Mouse (Mus musculus) C2C12 (cell line): ENCODE data around the gene Olfr1375.

Experiments used
- CEBPB ChIP-seq: IDR thresholded peaks from one replicate; pipeline ENCODE4 v1.6.1; 2011; ENCODE audit warnings: low read depth, mild to moderate bottlenecking, control low read depth, moderate library complexity
- CTCF ChIP-seq: IDR thresholded peaks from one replicate; pipeline ENCODE4 v1.5.1; 2011; ENCODE audit not compliant: control insufficient read depth, insufficient read depth, insufficient read length
- FOSL1 ChIP-seq: IDR thresholded peaks from one replicate; pipeline ENCODE4 v1.8.0; 2011; ENCODE audit warnings: mild to moderate bottlenecking, low read length; ENCODE audit not compliant: poor library complexity, insufficient read depth, severe bottlenecking
- MYOG ChIP-seq: IDR thresholded peaks from one replicate; pipeline ENCODE4 v1.6.1; 2011; ENCODE audit not compliant: control insufficient read depth, insufficient read length; ENCODE audit errors: extremely low read depth

- TF ChIP-seq MYOG (no peak), CTCF (no peak), FOSL1 (no peak), CEBPB (no peak)
Observed at GRCm38 (mm10) chr11:51035951-51036350, 12.0 kb upstream of the Olfr1375 start.
